Mouse (Mus musculus): ENCODE results near the gene Fcrl1.

DNA sequence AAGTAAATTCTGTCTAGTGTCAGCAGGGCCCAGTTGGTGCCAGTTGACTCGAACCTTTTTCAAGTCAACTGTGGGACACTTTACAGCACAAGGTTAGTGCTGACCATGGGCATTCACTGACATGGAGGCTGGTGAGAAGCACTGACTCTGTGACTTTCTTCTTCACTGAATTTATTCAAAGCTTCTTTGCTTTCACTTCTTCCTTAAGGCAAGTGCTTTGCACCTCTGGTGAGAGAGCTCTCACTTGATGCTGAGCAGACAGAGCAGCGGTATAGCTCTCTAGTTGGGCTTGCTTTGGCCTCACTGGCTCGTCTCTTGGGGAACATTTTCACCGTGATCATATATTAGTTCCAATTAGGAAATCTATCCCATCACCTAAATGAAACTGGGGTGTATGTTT, 23.7 kb downstream of the Fcrl1 start:
- no peak for TF ChIP-seq POLR2A (IDR thresholded peaks at IDR 0.05; ENCODE audit: insufficient read depth, low read length)
- TF ChIP-seq CTCF (IDR thresholded peaks at IDR 0.05; ENCODE audit: low read depth, low read length), result no peak
- TF ChIP-seq EP300 (IDR thresholded peaks at IDR 0.05; ENCODE audit: insufficient read depth, low read depth, low read length), result no peak

All from ES-Bruce4 (cell line).